Mouse (Mus musculus) heart, postnatal 0 days (tissue): Measurements from ENCODE around the gene Dbn1. TPM values are rescaled to one million over a fixed set of nuclear protein-coding genes. Genes with fewer than 3 reads are reported as not detected.
A peak's percentile ranks its signal among the peaks of the same experiment; 100 is the strongest.

Experiments used
- ATAC-seq: fragments of 200-750 bp; cut with Nextera tagmentation; 2 replicates; pipeline ENCODE4 v1.8.0; 2017; ENCODE audit warnings: low read depth, moderate number of reproducible peaks, moderate library complexity; ENCODE audit not compliant: insufficient read depth
- DNase-seq: peaks from one replicate; pipeline ENCODE4 v3.0.0-alpha.2; 2016; ENCODE audit warnings: low spot score
- H3K27ac ChIP-seq: fragments of 300-500 bp; sonication (generic); 2 replicates; pipeline ENCODE4 v1.5.1; 2014; ENCODE audit warnings: low read depth, mild to moderate bottlenecking
- H3K27me3 ChIP-seq: fragments of 300-500 bp; sonication (generic); 2 replicates; pipeline ENCODE4 v1.6.1; 2014; ENCODE audit warnings: low read length, mixed read lengths; ENCODE audit not compliant: control insufficient read depth, insufficient read depth
- H3K36me3 ChIP-seq: fragments of 300-500 bp; sonication (generic); replicated peaks from 2 replicates; pipeline ENCODE4 v1.6.1; 2014; ENCODE audit warnings: low read length, mixed read lengths; ENCODE audit not compliant: control insufficient read depth, insufficient read depth
- H3K4me1 ChIP-seq: fragments of 300-500 bp; sonication (generic); 2 replicates; pipeline ENCODE4 v1.6.1; 2014; ENCODE audit warnings: antibody characterized with exemption; ENCODE audit not compliant: control insufficient read depth, insufficient read depth
- H3K4me2 ChIP-seq: fragments of 300-500 bp; sonication (generic); 2 replicates; pipeline ENCODE4 v1.6.1; 2014; ENCODE audit warnings: low read depth, mild to moderate bottlenecking, low read length, moderate library complexity
- H3K4me3 ChIP-seq: fragments of 300-500 bp; sonication (generic); 2 replicates; pipeline ENCODE4 v1.5.1; 2014; ENCODE audit warnings: low read depth, low read length
- H3K9ac ChIP-seq: fragments of 300-500 bp; sonication (generic); replicated peaks from 2 replicates; pipeline ENCODE4 v1.6.1; 2014; ENCODE audit warnings: low read depth, low read length, mixed read lengths
- H3K9me3 ChIP-seq: fragments of 300-500 bp; sonication (generic); replicated peaks from 2 replicates; pipeline ENCODE4 v1.6.1; 2016; ENCODE audit warnings: low read length; ENCODE audit not compliant: control insufficient read depth
- CTCF ChIP-seq: IDR thresholded peaks from 2 replicates; pipeline ENCODE4 v1.5.1; 2016; ENCODE audit warnings: antibody characterized with exemption, control low read depth, low read depth
- EP300 ChIP-seq: IDR thresholded peaks from 2 replicates; pipeline ENCODE4 v1.6.1; 2016; ENCODE audit warnings: antibody characterized with exemption, low read depth
- WGBS: fragments of 180-500 bp; shearing (Covaris S2); extraction: QIAGEN DNeasy Blood & Tissue Kit; methylation state at CpG from one replicate; pipeline ENCODE4 v1.1.7; 2014; 5-methylcytosine and 5-hydroxymethylcytosine counted together
- polyA plus RNA-seq: library from polyadenylated mRNA; unstranded; fragments of >200 nt; fragmentation: Nextera tagmentation; extraction: Ambion mirVana; gene quantifications from 2 replicates; pipeline ENCODE4 v1.2.1, GENCODE M21; 2015
- total RNA-seq: library from RNA; depleted of rRNA; stranded (reverse); fragments of >200 nt; gene quantifications from 2 replicates; pipeline ENCODE4 v1.2.3, GENCODE M21; 2014; ENCODE audit warnings: low replicate concordance

The Dbn1 gene
- total and polyA plus RNA-seq, 2 experiments from 2014 or later, result 30.9 to 38.5 TPM

- Histone ChIP-seq H3K9ac (peak overlapping the region; percentile 37), H3K36me3 (peaks cover 17% of the 10 kb centered on the region), H3K27me3 (peaks cover 80% of the 10 kb centered on the region), H3K4me1 (peaks cover 5% of the 10 kb centered on the region; the same call in 1 of the 2 replicates), H3K4me2 (peak overlapping the region; percentile 94), H3K9me3 (no peaks in the 10 kb centered on the region), H3K4me3 (peak overlapping the region; percentile 53), H3K27ac (no peak overlapping the region)
- no peak for DNase-seq
- ATAC-seq, result no peak; the same call in none of the 2 replicates
- TF ChIP-seq EP300 (no peak), CTCF (no peak)
- 0% methylated on average over 23 of the region's 31 CpGs for WGBS
Observed at GRCm38 (mm10) chr13:55471819-55472131, 16.1 kb downstream of the Dbn1 start.

- Histone ChIP-seq H3K4me3 (peak overlapping the region; percentile 53), H3K27me3 (peaks cover 76% of the 10 kb centered on the region), H3K9me3 (no peaks in the 10 kb centered on the region), H3K4me2 (peak overlapping the region; percentile 94), H3K27ac (no peak overlapping the region), H3K9ac (peak overlapping the region; percentile 37), H3K36me3 (peaks cover 17% of the 10 kb centered on the region), H3K4me1 (peaks cover 5% of the 10 kb centered on the region; the same call in 1 of the 2 replicates)
- 1% methylated on average over 50 of the region's 54 CpGs for WGBS
- ATAC-seq, result peak; percentile 70
- TF ChIP-seq CTCF, result peak; percentile 86
- no peak for TF ChIP-seq EP300
- peak; percentile 71 for DNase-seq
Observed at GRCm38 (mm10) chr13:55471156-55471818, 16.6 kb downstream of the Dbn1 start.

- Histone ChIP-seq H3K4me1 (peaks cover 5% of the 10 kb centered on the region; the same call in 1 of the 2 replicates), H3K9me3 (no peaks in the 10 kb centered on the region), H3K27ac (no peak overlapping the region), H3K4me3 (no peak overlapping the region), H3K4me2 (no peak overlapping the region), H3K27me3 (peaks cover 77% of the 10 kb centered on the region), H3K9ac (no peak overlapping the region), H3K36me3 (peaks cover 9% of the 10 kb centered on the region)
- ATAC-seq (no peak), DNase-seq (no peak)
- TF ChIP-seq EP300 (no peak), CTCF (no peak)
- WGBS, result 63% methylated on average over 9 of the region's 9 CpGs
Observed at GRCm38 (mm10) chr13:55470372-55470771, 17.5 kb downstream of the Dbn1 start.

GRCm38 (mm10) chr13:55468851-55469560, 18.9 kb downstream of the Dbn1 start:
- TF ChIP-seq EP300 (no peak), CTCF (peak; percentile 68)
- WGBS, result 37% methylated on average over 13 of the region's 13 CpGs
- H3K27me3 ChIP-seq, result peaks cover 78% of the 10 kb centered on the region

GRCm38 (mm10) chr13:55465830-55466440, 22.0 kb downstream of the Dbn1 start:
- no peak overlapping the region for H3K27ac ChIP-seq
- peaks cover 58% of the 10 kb centered on the region for H3K27me3 ChIP-seq
- 59% methylated on average over 5 of the region's 5 CpGs for WGBS

More at GRCm38 (mm10) chr13:55468851-55469560, 18.9 kb downstream of the Dbn1 start:
- no peaks in the 10 kb centered on the region for H3K36me3 ChIP-seq
- no peak overlapping the region for H3K9ac ChIP-seq
- no peaks in the 10 kb centered on the region for H3K9me3 ChIP-seq
- H3K27ac ChIP-seq, result no peak overlapping the region
- no peak overlapping the region for H3K4me2 ChIP-seq
- H3K4me1 ChIP-seq, result peaks cover 14% of the 10 kb centered on the region
- DNase-seq (peak; percentile 64), ATAC-seq (peak; percentile 21; the same call in 1 of the 2 replicates)
- no peak overlapping the region for H3K4me3 ChIP-seq

More at GRCm38 (mm10) chr13:55465830-55466440, 22.0 kb downstream of the Dbn1 start:
- DNase-seq (no peak), ATAC-seq (no peak)
- Histone ChIP-seq H3K4me2 (no peak overlapping the region), H3K4me1 (peaks cover 15% of the 10 kb centered on the region), H3K4me3 (no peak overlapping the region), H3K36me3 (peaks cover 8% of the 10 kb centered on the region; the same call in 1 of the 2 replicates), H3K9me3 (no peaks in the 10 kb centered on the region), H3K9ac (no peak overlapping the region)
- no peak for TF ChIP-seq CTCF
- TF ChIP-seq EP300, result no peak
